Mouse (Mus musculus) cerebellum, postnatal 4 days (tissue): ENCODE measurements at regions not wholly inside any gene's neighbourhood (a gene's known extent, or its start where the extent isn't known, plus 50 kb on each side); places are given as distances from the start of the nearest gene placed in this dataset.
"Not testable (repeated sequence)": the region's sequence is repeated elsewhere in the genome, so short reads cannot be mapped to it uniquely, and the experiment has no call there.

Experiments used
- DNase-seq, 2 experiments: peaks; one replicate each; pipeline ENCODE4 v3.0.0; 2022; ENCODE audit warnings: low spot score in 2 of 2, mixed read lengths in 1 of 2

GRCm38 (mm10) chr10:6262029-6262428 lies 339.8 kb upstream of the Rgs17 start:
- no peak for DNase-seq

DNA sequence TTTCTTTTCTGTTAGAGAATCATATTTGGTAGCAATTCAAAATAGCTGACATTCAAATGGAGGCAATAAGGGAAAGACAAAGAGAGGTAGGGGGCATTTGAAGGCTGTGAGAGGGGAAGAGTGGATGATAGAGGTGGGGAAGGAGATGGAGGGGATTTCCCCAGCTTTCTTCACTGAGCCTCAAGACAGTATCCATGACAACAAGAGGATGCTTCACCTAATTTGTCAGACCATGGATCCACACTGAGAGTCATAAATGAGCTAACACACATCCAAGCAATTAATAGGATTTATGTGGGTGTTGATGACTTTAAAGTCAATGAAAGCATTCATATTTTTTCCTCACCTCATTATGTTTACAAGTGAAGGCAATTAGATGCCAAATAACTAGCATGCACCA lies 343.5 kb upstream of the Rgs17 start:
- DNase-seq = no peak

- DNase-seq = no peak
Observed at GRCm38 (mm10) chr10:6291388-6291787, 369.2 kb upstream of the Rgs17 start.

GRCm38 (mm10) chr10:6296621-6297020 lies 374.4 kb upstream of the Rgs17 start:
- DNase-seq = no peak

DNA sequence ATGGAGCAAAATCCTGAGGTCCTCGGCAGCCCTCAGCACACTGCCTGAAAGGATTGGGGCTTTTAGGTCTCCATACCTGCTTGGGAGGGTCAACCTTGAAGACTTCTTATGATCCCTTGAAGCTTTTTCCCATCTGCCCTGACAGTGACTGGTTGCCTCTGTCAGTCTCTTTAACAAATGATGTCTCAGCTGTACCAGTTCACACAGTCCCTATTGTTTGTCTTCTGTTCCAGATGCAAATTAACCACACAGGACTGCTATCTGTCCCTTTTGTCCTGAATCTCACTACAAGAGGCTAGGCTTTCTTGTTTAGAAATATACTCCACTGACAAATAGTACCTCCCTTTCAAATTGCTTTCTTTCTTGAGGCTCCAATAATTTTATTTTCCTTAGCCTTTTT lies 375.6 kb upstream of the Rgs17 start:
- DNase-seq = no peak

- DNase-seq = no peak
Observed at GRCm38 (mm10) chr10:6298682-6299081, 376.5 kb upstream of the Rgs17 start.

DNA sequence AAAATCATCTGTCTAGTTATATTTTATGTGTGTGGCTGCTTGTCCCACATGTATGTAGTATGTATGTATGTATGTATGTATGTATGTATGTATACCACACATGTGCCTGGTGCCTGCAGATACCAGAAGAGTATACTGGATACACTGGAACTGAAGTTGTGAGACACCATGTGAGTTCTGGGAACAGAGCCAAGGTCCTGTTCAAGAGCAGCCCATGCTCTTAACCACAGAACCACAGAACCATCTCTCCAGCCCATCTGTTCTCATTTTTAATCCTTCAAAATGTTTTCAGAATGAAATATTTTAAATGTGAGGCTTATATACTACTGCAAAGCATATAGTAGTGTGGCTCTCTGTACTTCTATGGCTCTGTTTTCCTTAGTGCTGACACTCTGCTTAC lies 379.3 kb upstream of the Rgs17 start:
- no peak for DNase-seq

DNA sequence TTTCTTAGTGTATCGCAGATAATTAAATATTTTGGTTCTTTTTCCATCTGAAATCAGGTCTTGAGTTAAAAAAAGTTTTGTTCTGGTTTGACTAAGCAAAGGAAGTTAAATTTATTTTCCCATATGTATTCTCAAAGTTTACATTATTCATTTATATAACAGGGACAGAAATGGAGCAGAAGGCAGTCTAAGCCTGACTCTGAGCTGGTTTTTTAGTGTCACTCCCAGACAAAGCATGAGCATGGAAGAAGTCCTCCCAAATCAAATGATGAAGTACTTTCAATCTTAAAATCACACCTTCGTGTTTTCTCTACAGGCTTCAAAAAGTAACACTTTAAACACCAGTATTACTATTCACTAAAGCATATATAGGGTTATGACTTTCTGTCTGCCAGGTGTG lies 387.2 kb upstream of the Rgs17 start:
- DNase-seq = no peak

GRCm38 (mm10) chr10:6341572-6341971 lies 416.7 kb upstream of the Oprm1 start:
- no peak for DNase-seq

DNA sequence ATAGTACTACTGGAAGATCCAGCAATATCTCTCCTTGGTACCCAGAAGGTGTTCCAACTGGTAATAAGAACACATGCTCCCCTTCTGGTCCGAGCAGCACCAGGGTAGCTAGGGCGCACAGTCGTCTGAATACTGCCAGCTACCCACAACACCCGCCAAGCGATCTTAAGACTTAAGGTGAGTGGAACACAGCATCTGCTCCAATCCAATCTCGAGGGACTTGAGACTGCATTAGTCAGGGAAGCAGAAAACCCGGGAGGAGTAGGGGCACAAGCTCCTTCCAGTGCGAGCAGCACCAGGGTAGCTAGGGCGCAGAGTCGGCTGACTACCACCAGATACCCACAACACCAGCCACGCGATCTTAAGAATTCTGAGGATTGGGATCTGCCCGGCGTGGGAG lies 409.1 kb upstream of the Oprm1 start:
- not testable (repeated sequence) for DNase-seq

GRCm38 (mm10) chr10:6366182-6366581 lies 392.1 kb upstream of the Oprm1 start:
- DNase-seq = no peak

- DNase-seq = no peak
Observed at GRCm38 (mm10) chr10:6371666-6372065, 386.6 kb upstream of the Oprm1 start.

DNA sequence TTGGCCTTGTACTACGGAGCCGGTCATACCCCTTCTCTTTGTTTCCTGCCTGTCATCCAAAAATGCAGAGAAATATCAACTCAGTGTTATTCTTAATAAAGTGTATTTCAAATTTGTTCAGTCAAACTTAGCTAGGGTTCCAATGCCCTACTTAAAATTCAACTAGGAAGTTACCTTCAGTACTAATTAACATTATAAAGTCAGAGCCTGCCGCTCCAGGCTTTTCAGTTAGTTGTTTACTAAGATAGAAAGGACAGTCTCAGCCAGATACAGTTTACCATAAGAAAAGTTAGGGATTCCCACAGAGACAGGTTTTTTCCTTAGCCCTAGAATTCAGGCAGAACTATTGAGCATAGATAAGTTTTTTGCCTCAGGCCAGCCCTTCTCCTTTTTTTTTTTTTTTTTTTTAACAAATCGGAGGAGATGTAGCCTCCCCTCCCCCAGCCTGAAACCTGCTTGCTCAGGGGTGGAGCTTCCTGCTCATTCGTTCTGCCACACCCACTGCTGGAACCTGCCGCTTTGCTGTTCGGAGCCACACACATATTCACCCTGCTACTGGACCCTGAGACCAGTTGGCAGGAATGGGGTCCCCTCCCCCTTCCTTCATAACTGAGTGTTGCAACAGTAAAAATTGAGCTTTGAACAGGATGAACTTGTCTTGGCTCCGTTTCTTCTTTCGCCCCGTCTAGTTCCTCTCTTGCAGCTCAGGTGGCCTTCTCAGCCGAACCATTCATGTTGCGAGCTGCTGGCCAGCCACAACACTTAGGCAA lies 340.8 kb upstream of the Oprm1 start:
- not testable (repeated sequence) for DNase-seq

DNA sequence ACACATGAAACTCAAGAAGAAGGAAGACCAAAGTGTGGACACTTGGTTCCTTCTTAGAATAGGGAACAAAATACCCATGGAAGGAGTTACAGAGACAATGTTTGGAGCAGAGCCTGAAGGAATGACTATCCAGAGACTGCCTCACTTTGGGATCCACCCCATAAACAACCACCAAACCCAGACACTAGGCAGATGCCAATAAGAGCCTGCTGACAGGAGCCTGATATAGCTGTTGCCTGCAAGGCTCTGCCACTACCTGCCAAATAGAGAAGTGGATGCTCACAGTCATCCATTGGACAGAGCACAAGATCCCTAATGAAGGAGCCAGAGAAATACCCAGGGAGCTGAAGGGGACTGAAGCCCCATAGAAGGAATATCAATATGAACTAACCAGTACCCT lies 340.1 kb upstream of the Oprm1 start:
- DNase-seq = not testable (repeated sequence)

GRCm38 (mm10) chr10:6465824-6466223 lies 292.5 kb upstream of the Oprm1 start:
- no peak for DNase-seq

- no peak for DNase-seq
Observed at GRCm38 (mm10) chr10:6480350-6480749, 278.0 kb upstream of the Oprm1 start.

GRCm38 (mm10) chr10:6488605-6489004 lies 269.7 kb upstream of the Oprm1 start:
- DNase-seq = no peak

GRCm38 (mm10) chr10:6492694-6493093 lies 265.6 kb upstream of the Oprm1 start:
- DNase-seq = peak in 1 of 2 experiments; percentile 34

DNA sequence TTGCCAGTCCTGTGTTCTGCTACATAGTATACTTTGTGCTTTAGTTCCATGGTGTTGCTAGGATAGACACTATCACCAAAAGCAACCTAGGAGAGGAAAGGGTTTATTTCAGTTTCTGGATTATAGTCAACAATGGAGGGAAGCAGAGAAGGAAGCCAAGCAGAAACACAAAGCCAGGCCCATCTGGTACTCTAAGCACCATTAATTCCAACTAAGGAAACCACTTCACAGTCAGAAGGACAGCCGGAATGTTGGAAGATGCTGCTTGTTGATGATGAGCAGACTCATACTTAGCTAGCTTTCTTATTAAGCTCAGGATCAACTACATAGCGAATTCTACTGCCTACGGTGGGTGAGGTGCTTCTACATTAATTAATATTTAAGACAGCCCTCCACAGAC lies 263.2 kb upstream of the Oprm1 start:
- no peak for DNase-seq

DNA sequence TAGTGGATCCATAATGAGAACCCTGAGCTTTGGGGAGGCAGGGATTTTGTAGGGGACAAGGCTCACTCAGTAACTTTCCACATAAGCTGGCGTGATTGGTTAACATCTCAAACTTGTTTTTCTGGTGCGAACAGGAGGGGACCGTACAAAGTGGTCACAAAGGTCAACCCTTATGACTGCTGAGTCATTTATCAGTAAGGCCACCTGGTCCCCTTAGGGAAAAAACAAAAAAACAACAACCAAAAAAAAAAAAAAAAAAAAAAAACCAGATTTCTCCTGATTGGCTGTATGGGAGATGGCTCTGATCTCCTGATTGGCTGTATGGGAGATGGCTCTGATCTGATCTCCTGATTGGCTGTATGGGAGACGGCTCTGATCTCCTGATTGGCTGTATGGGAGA lies 244.0 kb upstream of the Oprm1 start:
- DNase-seq = no peak

- no peak for DNase-seq
Observed at GRCm38 (mm10) chr10:6562516-6562915, 195.8 kb upstream of the Oprm1 start.

- no peak for DNase-seq
Observed at GRCm38 (mm10) chr10:6578616-6579015, 179.7 kb upstream of the Oprm1 start.

DNA sequence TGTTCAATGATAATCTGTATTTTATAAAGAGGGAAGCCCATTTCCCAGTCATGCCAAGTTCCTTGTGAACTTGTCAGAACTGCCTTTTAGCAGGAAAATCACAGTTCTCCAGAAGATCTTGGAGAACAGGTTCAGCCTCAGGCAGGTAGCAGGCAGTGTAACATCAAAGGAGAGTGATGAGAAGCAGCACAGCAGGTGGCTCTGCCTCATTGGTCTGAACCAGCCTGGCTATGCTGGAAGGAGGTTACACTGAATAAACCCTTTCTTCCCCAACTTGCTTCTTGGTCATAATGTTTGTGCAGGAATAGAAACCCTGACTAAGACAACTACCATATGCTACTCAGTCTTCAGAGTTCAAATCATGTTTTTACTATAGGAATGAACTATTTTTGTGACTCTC lies 172.5 kb upstream of the Oprm1 start:
- DNase-seq = not testable (repeated sequence)

DNA sequence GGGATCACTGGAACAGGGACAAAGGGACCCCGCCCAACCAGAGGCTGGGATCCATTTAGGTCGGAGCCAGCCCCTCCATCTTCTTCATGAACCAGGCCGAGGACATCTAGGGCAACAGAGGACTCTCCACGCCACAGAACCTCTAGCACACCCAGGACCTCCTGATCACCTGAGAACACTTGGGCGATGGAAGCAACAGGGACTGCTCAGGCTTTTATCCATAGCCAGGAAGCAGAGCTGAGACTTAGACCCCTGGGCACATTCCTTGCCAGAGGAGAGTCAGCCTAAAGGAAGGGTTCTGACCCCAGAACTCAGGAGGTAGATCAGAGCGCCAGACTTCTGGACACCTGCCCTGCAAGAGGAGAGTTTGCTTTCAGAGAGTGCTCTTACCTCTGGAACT lies 168.1 kb upstream of the Oprm1 start:
- no peak for DNase-seq
